Mouse (Mus musculus) cerebellum, adult 11-12 months (tissue): Measurements from ENCODE around the gene Lhfpl3.
A peak's percentile ranks its signal among the peaks of the same experiment; 100 is the strongest.
"Not testable (repeated sequence)": the region's sequence is repeated elsewhere in the genome, so short reads cannot be mapped to it uniquely, and the experiment has no call there.

Source experiments
- DNase-seq: peaks from one replicate; pipeline ENCODE4 v3.0.0; 2022

Lhfpl3 gene

DNA sequence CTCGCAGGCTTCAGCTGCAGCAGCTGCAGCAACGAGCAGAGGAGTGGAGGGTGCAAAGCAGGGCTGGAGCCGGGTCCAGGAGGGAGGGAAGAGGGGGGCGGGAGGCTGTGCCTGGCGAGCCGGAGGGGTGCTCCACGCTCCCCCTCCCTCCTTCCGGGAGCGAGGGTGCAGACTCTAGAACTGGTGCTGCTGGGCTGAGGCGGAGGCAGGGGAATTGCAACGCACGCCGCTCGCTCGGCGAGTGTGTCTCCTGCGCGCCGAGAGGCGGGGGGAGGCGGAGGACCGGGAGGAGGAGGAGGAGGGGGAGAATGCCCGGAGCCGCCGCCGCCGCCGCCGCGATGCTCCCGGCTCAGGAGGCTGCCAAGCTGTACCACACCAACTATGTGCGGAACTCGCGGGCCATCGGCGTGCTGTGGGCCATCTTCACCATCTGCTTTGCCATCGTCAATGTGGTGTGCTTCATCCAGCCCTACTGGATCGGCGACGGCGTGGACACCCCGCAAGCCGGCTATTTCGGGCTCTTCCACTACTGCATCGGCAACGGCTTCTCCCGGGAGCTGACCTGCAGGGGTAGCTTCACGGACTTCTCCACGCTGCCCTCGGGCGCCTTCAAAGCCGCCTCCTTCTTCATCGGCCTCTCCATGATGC is at the start of gene Lhfpl3:
Gene Lhfpl3, plus strand, starts transcription at position 175 of the 648 bp plus-strand sequence.
- peak; percentile 42 for DNase-seq

DNA sequence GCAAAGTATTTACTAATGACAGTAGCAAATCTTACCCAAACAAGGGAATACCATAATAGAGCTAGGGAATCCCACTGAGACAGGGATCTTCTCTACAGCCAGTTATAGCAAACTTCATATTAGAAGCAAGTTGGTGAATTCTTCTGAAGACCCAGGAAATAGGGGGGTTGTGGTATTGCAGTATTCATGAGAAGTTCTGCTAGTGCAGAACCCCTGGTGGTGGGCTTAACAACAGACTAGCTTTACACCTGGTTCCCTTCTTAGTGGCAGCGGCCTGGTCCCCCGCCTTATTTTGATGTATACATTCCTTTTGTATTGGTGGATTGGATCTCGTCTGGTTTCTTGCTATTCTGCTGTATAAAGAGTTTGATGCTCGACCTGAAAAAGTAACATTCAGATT is 39.6 kb upstream of the Lhfpl3 start:
- not testable (repeated sequence) for DNase-seq

DNA sequence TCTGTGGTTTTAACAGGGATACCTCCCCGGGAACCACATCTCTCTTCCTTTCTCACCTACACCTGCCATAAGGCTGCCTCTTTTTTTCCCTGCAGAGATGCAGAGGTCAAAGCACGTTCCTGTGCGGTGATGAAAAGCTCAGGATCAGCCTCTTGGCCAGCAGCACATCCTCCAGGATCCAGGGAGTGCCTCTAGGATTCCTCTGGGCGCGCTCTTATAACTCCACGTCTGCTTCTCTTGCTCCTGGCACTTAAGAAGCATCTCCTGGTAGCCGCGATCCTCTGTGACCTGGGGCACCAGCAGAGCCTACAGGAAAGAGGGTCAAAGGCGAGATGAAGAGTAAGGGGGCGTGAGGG is 352 bp upstream of the Lhfpl3 start:
- DNase-seq: peak; percentile 3

DNA sequence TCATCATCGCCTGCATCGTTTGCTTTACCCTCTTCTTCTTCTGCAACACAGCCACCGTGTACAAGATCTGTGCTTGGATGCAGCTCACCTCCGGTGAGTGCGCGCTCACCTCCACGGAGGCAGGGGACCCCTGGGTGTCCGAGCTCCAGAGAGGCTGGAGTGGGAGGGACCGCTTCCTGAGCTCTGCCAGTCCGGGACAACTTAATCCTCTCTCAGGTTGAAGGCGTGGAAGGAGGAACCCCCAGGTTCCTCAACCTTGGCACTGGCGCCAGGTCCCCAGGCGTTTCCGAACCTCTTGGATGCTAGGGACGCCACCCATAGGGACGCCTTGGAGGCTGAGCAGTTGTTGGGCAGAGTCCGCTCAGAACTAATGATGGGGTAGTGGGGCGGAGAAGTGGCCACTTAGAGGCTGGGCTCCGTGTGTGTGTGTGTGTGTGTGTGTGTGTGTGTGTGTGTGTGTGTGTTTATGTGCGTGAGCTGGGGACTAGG is 718 bp downstream of the Lhfpl3 start:
- DNase-seq: peak; percentile 10

DNA sequence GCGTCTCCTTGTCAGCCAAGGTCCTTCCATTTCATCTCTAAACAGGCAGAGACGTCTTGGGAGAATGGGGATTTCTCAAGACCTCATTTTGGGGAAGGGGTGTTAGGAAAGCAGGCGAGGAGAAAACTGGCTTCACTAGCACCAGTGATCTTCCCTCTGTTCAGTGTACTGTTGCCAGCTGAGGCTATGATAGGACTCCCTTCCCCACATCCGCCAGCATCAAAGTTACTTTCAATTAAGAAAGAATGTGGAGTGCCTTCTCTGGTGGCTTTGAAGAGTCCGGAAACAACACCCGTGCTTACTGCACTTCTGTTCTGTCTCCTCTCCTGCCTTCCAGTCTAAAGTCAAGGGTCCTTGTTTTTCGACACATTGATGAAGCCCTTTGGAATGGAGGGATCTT is 1.4 kb downstream of the Lhfpl3 start:
- DNase-seq: no peak

DNA sequence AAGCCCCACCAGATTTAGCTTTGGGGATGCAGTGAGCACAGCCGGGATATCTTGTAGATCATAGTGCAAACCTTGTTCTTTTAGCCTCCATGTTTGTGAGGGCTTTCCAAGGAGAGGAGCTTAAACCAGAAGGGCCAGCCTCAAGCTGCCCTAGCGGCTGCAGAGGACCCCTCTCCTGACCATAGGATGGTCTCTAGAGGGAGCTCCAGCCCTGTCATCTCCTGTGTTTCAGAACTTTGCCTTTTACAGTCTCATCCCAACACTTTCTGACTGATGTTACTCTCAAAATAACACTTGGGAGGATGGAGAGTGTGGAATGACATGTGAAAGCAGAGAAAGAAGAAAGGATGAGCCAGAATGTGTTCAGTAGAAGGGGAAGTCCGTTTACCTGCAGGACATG is 11.4 kb downstream of the Lhfpl3 start:
- no peak for DNase-seq

DNA sequence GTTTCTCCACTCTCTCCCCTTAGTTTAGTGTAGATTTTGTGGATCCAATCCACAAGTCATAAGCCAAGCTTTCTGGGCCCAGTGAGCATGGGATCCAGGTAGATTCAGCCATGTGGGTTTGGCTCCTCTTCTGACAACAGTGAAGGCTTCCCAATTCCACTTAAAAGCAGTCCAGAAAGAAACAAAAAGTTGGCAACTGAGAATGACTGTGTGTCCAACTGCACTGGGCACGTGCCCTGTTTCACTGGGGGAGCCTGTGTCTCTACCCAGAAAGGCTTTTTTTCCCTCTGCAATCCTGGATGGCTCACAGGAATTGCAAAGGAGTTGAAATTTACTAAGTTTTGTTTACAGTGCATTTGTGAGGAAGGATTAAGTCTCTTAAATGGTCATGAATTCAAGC is 24.9 kb downstream of the Lhfpl3 start:
- DNase-seq: no peak

DNA sequence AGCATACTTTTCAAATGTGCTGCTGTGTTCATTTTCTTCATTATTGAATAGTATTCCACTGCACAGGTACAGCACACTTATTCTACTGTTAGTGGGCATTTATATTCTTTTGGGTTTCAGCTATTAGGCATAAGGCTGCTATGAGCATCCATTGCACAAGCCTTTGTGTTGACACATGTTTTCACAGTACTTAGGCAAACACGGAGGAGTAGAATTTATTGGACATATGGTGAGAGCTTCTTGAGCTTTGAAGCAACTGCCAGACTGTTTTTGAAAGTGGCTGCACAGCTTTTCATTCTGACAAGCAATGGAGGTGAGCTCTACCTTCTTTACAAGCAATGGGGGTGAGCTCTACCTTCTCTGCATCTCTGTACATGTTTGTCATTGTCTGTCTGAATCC is 49.5 kb downstream of the Lhfpl3 start:
- no peak for DNase-seq

DNA sequence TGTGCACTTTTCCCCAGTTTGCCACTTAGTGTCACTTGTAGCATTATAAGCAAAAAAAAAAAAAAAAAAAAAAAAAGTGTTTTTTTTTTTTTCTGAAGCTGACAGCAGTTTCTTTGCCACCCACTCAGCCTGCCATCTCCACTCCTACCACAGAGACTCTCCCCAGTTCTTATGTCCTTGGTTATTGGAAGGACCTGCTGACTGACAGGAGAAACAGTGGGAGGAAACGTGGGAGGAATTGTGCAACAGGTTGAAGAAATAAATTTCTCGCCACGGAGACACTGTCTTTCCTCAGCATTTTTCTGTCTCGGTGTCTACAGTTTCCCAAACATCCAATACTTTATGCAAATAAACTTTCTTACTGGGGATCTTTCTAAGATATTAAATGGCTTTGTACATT is 67.6 kb downstream of the Lhfpl3 start:
- DNase-seq: no peak

DNA sequence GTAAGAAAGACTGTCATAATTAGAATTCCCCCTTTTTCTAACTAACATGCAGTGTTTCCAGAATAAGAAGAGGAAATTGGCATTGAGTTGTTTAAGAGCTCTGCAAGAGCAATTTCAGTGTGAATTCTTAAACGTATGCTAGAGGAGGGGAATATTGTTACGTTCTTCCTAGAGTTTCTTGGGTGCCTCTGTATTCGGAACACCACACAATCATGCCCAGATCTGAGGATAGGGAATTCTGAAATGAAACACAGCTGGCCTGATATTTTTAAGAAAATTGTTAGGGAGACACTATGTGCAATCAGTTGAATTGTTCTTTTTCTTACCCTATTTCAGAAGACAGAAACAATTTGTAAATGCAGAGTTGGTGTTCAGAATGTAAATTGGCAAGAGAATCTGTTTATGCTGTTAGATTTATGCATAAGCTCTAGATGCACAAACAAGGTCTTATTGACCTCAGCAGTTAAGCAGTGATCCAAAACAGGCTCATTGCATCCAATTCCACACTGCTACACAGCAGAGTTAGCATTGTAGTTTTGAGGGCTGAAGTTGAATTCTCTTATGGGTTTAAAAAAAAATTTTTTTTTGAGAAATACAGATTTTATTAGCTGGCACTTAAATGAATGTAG is 84.1 kb downstream of the Lhfpl3 start:
- no peak for DNase-seq

DNA sequence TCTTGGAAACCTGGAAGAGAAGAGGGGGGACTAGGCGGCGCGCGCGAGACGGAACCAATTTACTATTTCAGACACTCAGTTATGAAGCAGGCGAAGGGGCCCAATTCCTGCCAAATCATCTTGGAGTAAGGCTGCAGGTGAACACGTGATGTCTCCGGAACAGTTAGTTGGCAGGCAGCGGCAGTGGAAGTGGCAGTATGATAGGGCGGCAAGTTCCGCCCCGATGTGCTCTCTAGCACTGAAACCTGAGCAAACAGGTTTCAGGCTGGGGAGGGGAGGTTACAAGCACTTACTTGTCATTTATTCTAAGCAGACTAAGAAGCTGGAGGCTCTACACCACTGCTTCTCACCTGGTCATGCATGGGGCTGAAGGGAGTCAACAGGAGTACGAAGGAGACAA is 105.7 kb downstream of the Lhfpl3 start:
- DNase-seq: no peak

DNA sequence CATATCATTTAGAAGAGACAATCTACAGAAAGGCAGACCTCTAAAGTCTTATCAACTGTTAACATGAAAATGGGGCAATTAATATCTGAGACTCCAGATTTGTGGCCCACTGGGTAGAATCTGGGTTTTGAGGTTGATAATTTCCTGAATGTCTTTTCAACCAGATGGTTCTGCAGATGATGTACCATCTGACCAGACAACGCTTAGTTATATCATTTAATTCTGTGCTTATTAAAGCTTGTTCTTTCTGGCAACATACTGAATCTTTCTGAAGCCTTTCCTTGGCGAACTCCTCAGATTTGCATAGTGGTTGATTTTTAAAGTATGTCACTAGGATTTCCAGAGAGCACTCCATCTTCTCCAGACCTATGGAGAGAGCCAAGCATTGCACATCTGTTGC is 107.6 kb downstream of the Lhfpl3 start:
- no peak for DNase-seq

DNA sequence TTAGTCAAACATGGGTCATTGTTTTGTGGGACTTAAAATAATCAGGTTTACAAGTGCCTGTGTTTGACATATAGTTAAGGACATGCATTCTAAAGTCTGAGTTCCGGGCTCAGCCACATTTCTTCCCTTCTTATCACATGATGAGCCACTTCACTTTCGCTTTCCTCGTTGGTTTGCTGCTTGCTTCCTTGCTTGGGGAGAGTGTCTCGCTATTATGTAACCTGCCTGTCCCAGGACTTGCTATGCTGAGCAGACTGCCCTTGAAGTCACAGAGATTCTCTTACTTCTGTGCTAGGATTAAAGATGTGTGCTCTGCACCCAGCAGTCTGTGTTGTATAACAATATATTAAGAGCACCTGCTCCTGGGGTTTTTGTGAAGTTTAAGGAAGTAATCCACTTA is 110.6 kb downstream of the Lhfpl3 start:
- no peak for DNase-seq

DNA sequence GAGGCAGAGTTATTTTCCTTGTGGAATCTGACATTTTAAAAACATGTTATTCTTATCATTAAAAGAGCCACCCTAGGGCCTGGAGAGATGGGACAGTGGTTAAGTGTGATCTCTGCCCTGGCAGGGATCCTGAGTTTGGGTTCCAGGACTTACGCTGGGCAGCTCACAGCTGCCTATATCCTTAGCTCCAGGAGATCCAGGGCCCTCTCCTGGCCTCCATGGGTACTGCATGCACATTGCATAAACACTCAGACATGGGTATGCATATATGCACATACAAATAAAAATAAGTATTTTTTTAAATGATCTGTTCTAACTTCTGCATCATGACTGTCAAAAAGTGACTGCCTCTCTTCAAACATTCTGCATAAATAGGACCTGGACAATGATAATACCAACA is 115.5 kb downstream of the Lhfpl3 start:
- DNase-seq: no peak

DNA sequence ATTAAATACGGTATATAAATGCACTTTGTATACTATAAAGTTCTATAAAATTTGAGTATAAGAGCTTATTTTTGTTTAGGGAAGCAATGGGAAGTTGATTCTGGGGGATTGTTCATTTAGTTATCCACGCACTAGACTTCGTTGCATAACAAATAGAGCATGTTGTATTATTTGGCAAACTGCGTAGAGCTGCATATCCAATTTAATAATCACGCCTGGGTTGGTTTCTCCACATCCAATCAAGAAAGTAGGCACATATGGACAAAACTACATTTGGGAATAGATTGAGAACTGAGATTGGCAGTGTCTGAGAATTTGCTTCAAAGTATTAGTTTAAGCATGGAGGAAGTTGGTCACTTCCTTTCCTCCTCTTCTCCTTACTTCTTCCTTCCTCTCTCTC is 123.2 kb downstream of the Lhfpl3 start:
- DNase-seq: no peak

DNA sequence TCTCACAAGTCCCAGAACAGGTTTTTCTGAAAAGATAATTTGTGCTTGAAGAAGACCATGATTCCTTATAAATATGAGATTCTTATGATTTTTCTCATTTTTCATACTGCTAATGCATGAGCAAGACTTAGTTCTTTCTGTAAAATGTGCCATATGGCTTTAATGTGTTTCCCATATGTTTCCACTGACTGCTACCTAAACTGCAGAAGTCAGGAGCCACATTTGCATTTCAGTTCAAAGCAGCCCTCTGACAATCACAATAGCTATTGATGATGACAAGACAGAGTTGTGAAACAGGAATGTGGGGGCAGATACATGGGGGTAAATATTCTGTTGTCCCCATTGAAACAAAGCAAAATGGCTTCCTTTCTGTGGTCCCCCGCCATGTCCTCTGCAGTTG is 126.6 kb downstream of the Lhfpl3 start:
- no peak for DNase-seq

DNA sequence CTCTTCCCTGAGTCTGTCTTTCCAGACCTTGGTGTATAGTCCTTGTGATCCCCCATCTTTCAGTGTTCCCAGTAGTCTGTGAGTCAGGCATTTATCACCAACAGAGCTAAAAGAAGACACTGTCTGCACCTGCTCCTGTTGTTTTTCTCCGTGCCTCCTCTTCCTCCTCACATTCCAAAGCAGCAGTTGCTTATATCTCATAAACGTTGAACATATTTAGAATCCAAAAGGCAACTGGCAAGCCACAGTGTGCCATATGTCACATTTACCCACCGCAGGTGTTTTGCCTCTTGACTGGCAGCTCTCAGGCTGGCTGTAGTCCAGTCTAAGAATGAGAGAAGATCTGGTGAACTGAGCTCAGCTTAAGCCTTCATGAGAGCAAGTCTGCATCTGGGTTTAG is 142.5 kb downstream of the Lhfpl3 start:
- DNase-seq: peak; percentile 51

DNA sequence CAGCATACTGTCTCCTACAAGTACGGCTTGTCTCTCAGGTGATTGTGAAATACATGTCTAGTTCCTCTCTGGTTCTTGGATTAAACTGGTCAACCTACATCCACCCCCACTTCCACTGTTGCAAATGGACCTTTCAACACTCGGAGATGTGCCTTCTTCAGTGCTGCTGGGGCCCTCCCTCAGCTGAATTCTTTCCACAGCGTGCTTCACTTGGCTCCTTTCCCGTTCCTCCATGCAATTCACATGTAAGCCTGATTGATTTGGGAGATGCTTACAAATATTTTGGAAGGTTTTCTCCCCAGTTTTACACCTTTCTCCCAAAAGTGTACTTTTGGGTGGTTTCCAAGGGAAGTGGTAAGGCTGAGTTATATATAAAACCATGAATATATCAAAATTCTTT is 143.6 kb downstream of the Lhfpl3 start:
- DNase-seq: no peak

DNA sequence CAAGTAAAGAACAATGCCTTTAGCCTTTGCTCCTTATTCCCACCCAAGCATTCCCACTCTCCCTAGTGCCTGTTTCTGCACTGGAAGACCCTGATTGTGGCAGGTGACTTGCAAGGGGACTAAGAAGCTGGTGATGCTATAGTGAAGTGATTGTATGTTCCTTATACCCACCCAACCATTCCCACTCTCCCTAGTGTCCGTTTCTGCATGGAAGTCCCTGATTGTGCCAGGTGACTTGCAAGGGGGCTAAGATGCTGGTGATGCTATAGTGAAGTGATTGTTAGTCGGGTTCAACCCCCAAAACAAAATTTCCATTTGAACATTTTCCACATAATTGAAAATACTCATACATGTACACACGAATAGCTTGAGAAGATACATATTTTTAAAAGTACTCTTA is 151.4 kb downstream of the Lhfpl3 start:
- DNase-seq: no peak

DNA sequence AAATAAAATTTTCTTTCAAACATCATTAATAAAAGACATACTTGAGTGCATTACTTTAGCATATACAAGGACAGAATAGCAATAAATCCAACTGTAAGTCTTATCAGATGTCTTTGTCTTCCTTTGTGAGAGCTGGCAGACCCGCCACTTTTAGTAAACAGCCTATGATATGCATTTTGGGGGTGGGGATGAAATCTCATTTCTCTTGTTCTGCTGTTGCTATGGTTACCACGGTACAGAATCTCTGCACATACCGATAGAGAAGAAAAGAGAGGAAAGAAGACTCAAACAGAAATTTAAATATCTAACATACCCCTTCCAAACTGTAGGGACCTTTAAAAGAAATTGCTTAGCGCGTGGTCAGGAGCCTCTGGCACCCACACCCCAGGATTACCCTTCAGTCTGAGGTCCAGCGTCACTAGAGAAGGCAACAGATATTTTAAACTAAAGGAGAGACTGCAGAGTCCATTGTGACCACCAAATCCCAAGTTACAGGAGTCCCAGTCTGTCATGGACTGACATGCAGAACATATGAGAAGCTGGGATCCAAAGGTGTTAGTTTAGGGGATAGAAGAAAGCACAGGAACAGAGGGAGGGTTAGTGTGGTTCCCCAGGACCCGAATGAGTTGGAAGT is 151.9 kb downstream of the Lhfpl3 start:
- DNase-seq: no peak

DNA sequence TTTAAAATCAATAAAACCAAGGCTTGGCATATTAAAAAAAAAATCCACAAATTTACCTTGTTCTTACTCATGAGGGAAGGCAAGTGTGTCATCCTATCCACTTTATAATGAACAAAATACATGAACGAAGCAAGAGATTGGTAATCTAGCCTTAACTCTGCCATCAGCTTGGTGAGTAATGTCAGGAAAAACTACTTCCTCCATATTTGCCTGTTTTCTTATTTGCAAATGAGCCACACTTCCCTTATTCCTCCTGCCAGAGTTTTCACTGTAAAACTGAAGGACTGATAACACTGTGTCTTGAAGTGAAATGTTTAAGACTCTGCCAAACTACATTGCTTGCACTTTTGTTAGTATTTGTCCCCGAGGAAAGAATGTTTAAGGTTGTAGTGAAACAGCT is 152.7 kb downstream of the Lhfpl3 start:
- DNase-seq: no peak

DNA sequence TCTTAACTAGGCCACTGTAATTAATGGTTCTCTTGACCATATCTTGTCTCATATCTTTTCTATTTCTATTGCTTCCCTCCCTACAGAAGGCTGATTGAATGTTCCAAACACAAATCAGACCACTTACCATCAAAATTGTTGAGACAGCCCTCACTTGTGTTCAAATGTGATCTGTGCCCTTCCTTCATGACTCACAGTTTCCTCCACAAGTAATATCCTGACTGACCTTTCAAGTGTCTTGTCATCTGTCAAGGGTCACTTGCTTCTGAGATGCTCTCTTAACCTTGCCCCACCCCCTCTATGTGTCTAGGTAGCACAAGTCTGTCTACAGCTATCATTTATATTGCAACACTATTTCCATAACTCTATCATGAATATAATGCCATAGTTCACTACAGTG is 154.1 kb downstream of the Lhfpl3 start:
- no peak for DNase-seq

DNA sequence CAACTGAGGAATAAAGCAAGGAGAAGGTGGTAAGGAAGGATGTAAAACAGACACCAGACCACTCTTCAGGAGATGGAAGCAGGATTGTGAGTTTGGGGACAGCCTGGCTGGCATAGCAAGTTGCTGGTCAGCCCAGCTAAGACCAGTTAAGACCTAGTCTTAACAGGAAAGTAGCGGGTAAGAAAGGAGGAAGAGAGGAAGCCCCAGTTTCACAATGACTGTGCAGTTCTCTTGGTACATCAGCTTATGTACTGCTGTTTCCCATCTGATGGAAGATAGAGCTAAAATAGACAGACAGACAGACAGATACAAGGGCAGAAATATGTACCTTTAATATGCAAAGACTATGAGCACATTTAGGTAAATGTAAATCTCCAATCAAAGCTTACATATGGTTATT is 171.3 kb downstream of the Lhfpl3 start:
- no peak for DNase-seq

DNA sequence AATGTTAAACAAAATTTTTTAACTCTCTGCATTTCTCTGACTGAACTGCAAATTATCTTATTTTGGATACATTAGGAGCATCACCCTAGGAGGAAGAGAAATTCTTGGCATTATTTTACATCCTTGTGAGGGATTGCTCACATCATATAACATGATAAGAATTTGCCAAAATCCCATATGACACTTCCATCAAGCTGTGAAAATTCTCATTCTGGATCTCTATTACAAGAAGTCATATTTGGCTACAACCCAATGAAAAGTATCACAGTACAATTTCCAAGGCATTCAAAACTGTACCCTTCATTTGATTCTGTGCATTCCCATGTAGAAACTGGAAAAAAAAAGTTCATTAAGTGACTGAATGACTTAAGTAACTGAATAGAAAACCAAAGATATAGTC is 180.3 kb downstream of the Lhfpl3 start:
- no peak for DNase-seq

DNA sequence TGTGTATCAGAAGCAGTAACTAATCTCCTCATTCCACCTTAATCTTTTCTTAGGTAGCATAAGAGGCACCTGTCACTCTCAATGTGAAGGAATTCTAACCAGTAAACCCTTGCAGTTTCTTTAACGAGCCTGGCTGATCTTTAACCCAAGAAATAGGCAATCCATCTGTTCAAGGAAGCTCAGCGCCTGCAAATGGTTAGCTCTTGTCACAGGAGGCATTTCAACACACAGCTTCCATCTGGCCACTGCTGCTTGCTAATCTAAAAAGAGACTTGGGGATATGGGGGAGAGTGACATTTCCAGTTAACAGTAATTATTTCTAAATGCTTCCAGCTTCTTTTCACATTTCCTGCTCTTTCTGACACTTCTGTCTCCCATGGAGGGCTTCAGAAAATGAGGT is 182.9 kb downstream of the Lhfpl3 start:
- DNase-seq: no peak
